Mouse (Mus musculus) embryo, embryonic 10.5 days (tissue): ENCODE results near the gene Gm9117.
"Not testable (repeated sequence)": the region's sequence is repeated elsewhere in the genome, so short reads cannot be mapped to it uniquely, and the experiment has no call there.

Experiments used
- DNase-seq: peaks from one replicate; pipeline ENCODE4 v3.0.0-alpha.2; 2015; ENCODE audit warnings: low spot score

The Gm9117 gene

GRCm38 (mm10) chr3:93943443-93943842 lies at the start of gene Gm9117:
Gene Gm9117 (minus strand): TSS chr3:93943543.
- not testable (repeated sequence) for DNase-seq

DNA sequence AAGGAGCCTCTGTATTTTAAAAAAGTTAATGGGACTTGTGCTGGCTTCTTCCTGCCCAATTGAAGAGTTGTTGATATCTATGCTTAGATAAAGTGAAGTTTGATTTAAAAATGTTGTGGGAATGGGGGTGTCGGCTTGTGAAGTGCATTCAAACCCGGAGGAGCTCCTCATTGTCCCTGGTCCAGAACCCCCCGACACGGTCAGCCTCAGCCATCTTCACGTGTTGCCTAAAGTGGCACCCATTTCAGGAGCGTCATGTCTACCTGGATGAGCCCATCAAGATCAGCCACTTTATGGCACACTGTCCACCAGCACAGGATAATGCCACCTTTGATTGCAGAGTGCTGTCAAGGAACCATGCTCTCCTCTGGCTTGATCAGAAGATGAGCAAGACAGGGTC lies 25.6 kb upstream of the Gm9117 start:
- not testable (repeated sequence) for DNase-seq

DNA sequence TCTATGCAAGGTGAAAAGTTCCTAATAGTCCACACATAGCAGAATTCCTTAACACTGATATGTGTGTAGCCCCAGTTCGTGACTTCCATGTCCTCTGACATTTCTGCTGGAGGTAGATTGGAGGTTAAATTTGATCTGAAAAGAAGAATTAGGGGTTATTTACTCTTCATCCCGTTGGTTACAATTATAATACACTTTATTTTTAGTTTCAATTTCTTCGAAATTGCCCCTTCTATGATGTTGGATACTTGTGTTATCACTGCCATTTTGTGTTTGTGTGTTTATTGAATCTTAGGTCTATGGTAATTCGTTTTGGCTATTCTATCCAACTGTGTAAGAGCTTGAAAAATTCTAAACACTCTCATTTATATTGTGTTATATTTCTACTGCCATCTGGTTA lies 17.9 kb upstream of the Gm9117 start, which contains the start of gene Tdpoz5:
Gene Tdpoz5, minus strand, starts transcription at position 101 of the 400 bp plus-strand sequence.
- not testable (repeated sequence) for DNase-seq

DNA sequence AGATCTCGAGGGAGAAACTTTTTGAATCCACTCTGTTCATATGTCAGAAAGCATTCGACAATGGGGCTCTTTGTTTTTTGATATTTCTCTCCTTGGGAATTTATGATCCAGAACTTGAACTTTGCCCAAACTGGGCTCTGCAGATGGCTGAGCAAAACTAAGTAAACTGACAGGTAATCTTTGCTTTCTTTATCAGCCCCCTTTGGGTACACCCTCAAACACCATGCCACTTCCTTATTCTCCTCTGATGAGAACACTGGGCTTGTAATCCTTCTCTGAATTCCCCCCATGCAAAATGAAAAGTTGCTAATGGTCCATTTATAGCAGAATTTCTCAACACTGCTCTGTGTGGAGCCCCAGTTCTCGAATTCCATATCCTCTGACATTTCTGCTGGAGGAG lies 5.0 kb downstream of the Gm9117 start:
- not testable (repeated sequence) for DNase-seq
